Mouse (Mus musculus): ENCODE measurements around the gene Myo3a. TPM values are rescaled to one million over a fixed set of nuclear protein-coding genes. Genes with fewer than 3 reads are reported as not detected.
A peak's percentile ranks its signal among the peaks of the same experiment; 100 is the strongest.
"Not testable (repeated sequence)": the region's sequence is repeated elsewhere in the genome, so short reads cannot be mapped to it uniquely, and the experiment has no call there.

The Myo3a gene
- polyA plus RNA-seq, 1 experiment from 2014 or later = 0.09 TPM

- no peak for ATAC-seq
- Histone ChIP-seq H3K9ac (replicated peaks) (no peak overlapping the region), H3K4me1 (replicated peaks) (no peaks in the 10 kb centered on the region), H3K9me3 (no peaks in the 10 kb centered on the region), H3K4me2 (replicated peaks) (no peak overlapping the region), H3K4me3 (replicated peaks) (no peak overlapping the region), H3K27me3 (no peaks in the 10 kb centered on the region), H3K27ac (no peak overlapping the region), H3K36me3 (no peaks in the 10 kb centered on the region)
- whole genome bisulfite sequencing = 89% methylated on average over 6 of the region's 6 CpGs
These were observed 321.1 kb downstream of the Myo3a start for GRCm38 (mm10) chr2:22548421-22548820.

GRCm38 (mm10) chr2:22587469-22588169 lies 360.3 kb downstream of the Myo3a start:
- H3K36me3 ChIP-seq = not testable (repeated sequence)

GRCm38 (mm10) chr2:22588170-22588541 lies 360.9 kb downstream of the Myo3a start:
- not testable (repeated sequence) for H3K36me3 ChIP-seq
- ATAC-seq = peak; percentile 53
- 90% methylated on average over 5 of the region's 5 CpGs for WGBS

More at GRCm38 (mm10) chr2:22587469-22588169, 360.3 kb downstream of the Myo3a start:
- H3K27me3 ChIP-seq; H3K4me2 ChIP-seq (replicated peaks); H3K4me1 ChIP-seq (replicated peaks); H3K9ac ChIP-seq (replicated peaks); H3K27ac ChIP-seq; H3K4me3 ChIP-seq (replicated peaks); H3K9me3 ChIP-seq: not testable (repeated sequence)
- 89% methylated on average over 14 of the region's 14 CpGs for WGBS
- peak; percentile 88 for ATAC-seq

GRCm38 (mm10) chr2:22588673-22589381 lies 361.5 kb downstream of the Myo3a start:
- WGBS = 73% methylated on average over 12 of the region's 12 CpGs
- not testable (repeated sequence) for H3K4me2 ChIP-seq (replicated peaks); H3K27ac ChIP-seq; H3K9ac ChIP-seq (replicated peaks); H3K4me3 ChIP-seq (replicated peaks); H3K36me3 ChIP-seq; H3K27me3 ChIP-seq; H3K9me3 ChIP-seq; H3K4me1 ChIP-seq (replicated peaks)
- peak; percentile 96 for ATAC-seq

More at GRCm38 (mm10) chr2:22588170-22588541, 360.9 kb downstream of the Myo3a start:
- not testable (repeated sequence) for H3K27ac ChIP-seq; H3K4me1 ChIP-seq (replicated peaks); H3K27me3 ChIP-seq; H3K9ac ChIP-seq (replicated peaks); H3K4me3 ChIP-seq (replicated peaks); H3K4me2 ChIP-seq (replicated peaks); H3K9me3 ChIP-seq

- H3K4me3 ChIP-seq (replicated peaks); H3K36me3 ChIP-seq; H3K27ac ChIP-seq; H3K27me3 ChIP-seq; H3K9me3 ChIP-seq; H3K4me2 ChIP-seq (replicated peaks); H3K4me1 ChIP-seq (replicated peaks); H3K9ac ChIP-seq (replicated peaks): not testable (repeated sequence)
- ATAC-seq = peak; percentile 93
- WGBS = 92% methylated on average over 16 of the region's 17 CpGs
These were observed 362.3 kb downstream of the Myo3a start for GRCm38 (mm10) chr2:22589382-22590205.

- Histone ChIP-seq H3K9me3 (no peaks in the 10 kb centered on the region), H3K4me3 (replicated peaks) (no peak overlapping the region), H3K4me2 (replicated peaks) (no peak overlapping the region), H3K9ac (replicated peaks) (no peak overlapping the region), H3K27me3 (no peaks in the 10 kb centered on the region), H3K27ac (no peak overlapping the region), H3K4me1 (replicated peaks) (no peaks in the 10 kb centered on the region), H3K36me3 (no peaks in the 10 kb centered on the region)
- no peak for ATAC-seq
These were observed 362.8 kb downstream of the Myo3a start for GRCm38 (mm10) chr2:22590206-22590490.

- H3K4me1 ChIP-seq (replicated peaks) = peaks cover 35% of the 10 kb centered on the region
- ATAC-seq = no peak
- no peak overlapping the region for H3K27ac ChIP-seq
- no peak overlapping the region for H3K4me3 ChIP-seq (replicated peaks)
- H3K27me3 ChIP-seq = peaks cover 57% of the 10 kb centered on the region
- H3K9me3 ChIP-seq = peaks cover 5% of the 10 kb centered on the region; the same call in 1 of the 2 replicates
- no peak overlapping the region for H3K4me2 ChIP-seq (replicated peaks)
- WGBS = 4% methylated on average over 9 of the region's 9 CpGs
- no peak overlapping the region for H3K9ac ChIP-seq (replicated peaks)
- H3K36me3 ChIP-seq = no peaks in the 10 kb centered on the region
These were observed 390.6 kb downstream of the Myo3a start for GRCm38 (mm10) chr2:22617951-22618350.

- Histone ChIP-seq H3K36me3 (no peaks in the 10 kb centered on the region), H3K4me3 (replicated peaks) (peak overlapping the region; percentile 19), H3K9ac (replicated peaks) (peak overlapping the region; percentile 56), H3K27me3 (peaks cover 71% of the 10 kb centered on the region), H3K9me3 (peaks cover 5% of the 10 kb centered on the region; the same call in 1 of the 2 replicates), H3K4me2 (replicated peaks) (peak overlapping the region; percentile 45), H3K4me1 (replicated peaks) (peaks cover 48% of the 10 kb centered on the region), H3K27ac (peak overlapping the region; percentile 97)
- ATAC-seq = no peak
- 2% methylated on average over 12 of the region's 12 CpGs for WGBS
These were observed 392.1 kb downstream of the Myo3a start for GRCm38 (mm10) chr2:22619416-22619815.

GRCm38 (mm10) chr2:22620030-22620429 lies 392.7 kb downstream of the Myo3a start:
- Histone ChIP-seq H3K9ac (replicated peaks) (peak overlapping the region; percentile 56), H3K4me3 (replicated peaks) (peak overlapping the region; percentile 19), H3K36me3 (no peaks in the 10 kb centered on the region), H3K27me3 (peaks cover 71% of the 10 kb centered on the region), H3K4me2 (replicated peaks) (peak overlapping the region; percentile 45), H3K9me3 (peaks cover 3% of the 10 kb centered on the region; the same call in 1 of the 2 replicates), H3K4me1 (replicated peaks) (peaks cover 48% of the 10 kb centered on the region), H3K27ac (peak overlapping the region; percentile 97)
- no peak for ATAC-seq
- under 1% methylated on average over 6 of the region's 6 CpGs for WGBS

- Histone ChIP-seq H3K36me3 (no peaks in the 10 kb centered on the region), H3K4me1 (replicated peaks) (peaks cover 48% of the 10 kb centered on the region), H3K4me2 (replicated peaks) (peak overlapping the region; percentile 77), H3K27me3 (peaks cover 76% of the 10 kb centered on the region), H3K27ac (peak overlapping the region; percentile 97), H3K4me3 (replicated peaks) (peak overlapping the region; percentile 56), H3K9me3 (no peaks in the 10 kb centered on the region), H3K9ac (replicated peaks) (peak overlapping the region; percentile 80; the same call in 1 of the 2 replicates)
- 3% methylated on average over 7 of the region's 7 CpGs for WGBS
- ATAC-seq = no peak
These were observed 393.2 kb downstream of the Myo3a start for GRCm38 (mm10) chr2:22620534-22620933.

GRCm38 (mm10) chr2:22620978-22621827 lies 393.9 kb downstream of the Myo3a start:
- H3K27me3 ChIP-seq = peaks cover 83% of the 10 kb centered on the region
- peak overlapping the region; percentile 77 for H3K4me2 ChIP-seq (replicated peaks)
- H3K4me3 ChIP-seq (replicated peaks) = peak overlapping the region; percentile 56
- H3K4me1 ChIP-seq (replicated peaks) = peaks cover 48% of the 10 kb centered on the region
- no peaks in the 10 kb centered on the region for H3K36me3 ChIP-seq
- peak overlapping the region; percentile 97 for H3K27ac ChIP-seq
- WGBS = 4% methylated on average over 20 of the region's 20 CpGs
- peak overlapping the region; percentile 80 for H3K9ac ChIP-seq (replicated peaks)
- ATAC-seq = no peak; the same call in 1 of the 2 replicates
- H3K9me3 ChIP-seq = no peaks in the 10 kb centered on the region

Data from midbrain, embryonic 13.5 days (tissue).